Mouse (Mus musculus): ENCODE measurements around the gene Vwa8.

- TF ChIP-seq CTCF (IDR thresholded peaks at IDR 0.05; ENCODE audit: low read depth, low read length) (no peak), GATA1 (IDR thresholded peaks at IDR 0.05; ENCODE audit: borderline replicate concordance, low read length) (no peak)
Observed at GRCm38 (mm10) chr14:79035575-79035974, 186.7 kb downstream of the Vwa8 start.
